Mouse (Mus musculus) liver, embryonic 16.5 days (tissue): ENCODE results near the gene Vmn1r70. TPM values are rescaled to one million over a fixed set of nuclear protein-coding genes. Genes with fewer than 3 reads are reported as not detected.

ENCODE experiments used
- ATAC-seq: fragments of 200-750 bp; cut with Nextera tagmentation; 2 replicates; pipeline ENCODE4 v1.8.0; 2017; ENCODE audit warnings: low read depth, mild to moderate bottlenecking, moderate number of reproducible peaks, moderate library complexity
- H3K27ac ChIP-seq: fragments of 300-500 bp; sonication (generic); 2 replicates; pipeline ENCODE4 v1.5.1; 2014; ENCODE audit warnings: mild to moderate bottlenecking, low read length
- H3K27me3 ChIP-seq: fragments of 300-500 bp; sonication (generic); 2 replicates; pipeline ENCODE4 v1.6.1; 2014; ENCODE audit warnings: low read depth, low read length, mixed read lengths; ENCODE audit not compliant: control insufficient read depth, insufficient read depth
- H3K36me3 ChIP-seq: fragments of 300-500 bp; sonication (generic); 2 replicates; pipeline ENCODE4 v1.6.1; 2014; ENCODE audit warnings: mild to moderate bottlenecking; ENCODE audit not compliant: control insufficient read depth, insufficient read depth
- H3K4me1 ChIP-seq: fragments of 300-500 bp; sonication (generic); 2 replicates; pipeline ENCODE4 v1.6.1; 2014; ENCODE audit warnings: low read depth, low read length, mixed read lengths; ENCODE audit not compliant: control insufficient read depth
- H3K4me2 ChIP-seq: fragments of 300-500 bp; sonication (generic); 2 replicates; pipeline ENCODE4 v1.6.1; 2014; ENCODE audit warnings: low read depth, low read length, mixed read lengths
- H3K4me3 ChIP-seq: fragments of 300-500 bp; sonication (generic); 2 replicates; pipeline ENCODE4 v1.5.1; 2014; ENCODE audit warnings: low read depth, mild to moderate bottlenecking, low read length
- H3K9ac ChIP-seq: fragments of 300-500 bp; sonication (generic); 2 replicates; pipeline ENCODE4 v1.6.1; 2014; ENCODE audit warnings: low read depth, low read length
- H3K9me3 ChIP-seq: fragments of 300-500 bp; sonication (generic); replicated peaks from 2 replicates; pipeline ENCODE4 v1.6.1; 2016; ENCODE audit warnings: low read length; ENCODE audit not compliant: control insufficient read depth
- WGBS: fragments of 180-500 bp; shearing (Covaris S2); extraction: QIAGEN DNeasy Blood & Tissue Kit; methylation state at CpG from one replicate; pipeline ENCODE4 v1.1.7; 2014; ENCODE audit not compliant: insufficient replicate concordance; 5-methylcytosine and 5-hydroxymethylcytosine counted together
- polyA plus RNA-seq: library from polyadenylated mRNA; unstranded; fragments of >200 nt; fragmentation: Nextera tagmentation; extraction: Ambion mirVana; gene quantifications from 2 replicates; pipeline ENCODE4 v1.2.1, GENCODE M21; 2015

Vmn1r70 gene
- not detected in 2 replicates for polyA plus RNA-seq

GRCm38 (mm10) chr7:10631232-10631631 lies at the start of gene Vmn1r70:
Vmn1r70 (plus strand) TSS chr7:10631532.
- Histone ChIP-seq H3K4me3 (no peak within 1 kb of the TSS), H3K9ac (no peak within 1 kb of the TSS), H3K36me3 (no peaks in the 10 kb centered on the region), H3K4me2 (no peak within 1 kb of the TSS), H3K4me1 (no peaks in the 10 kb centered on the region), H3K27ac (no peak within 1 kb of the TSS), H3K9me3 (no peaks in the 10 kb centered on the region; the same call in 1 of the 2 replicates), H3K27me3 (no peaks in the 10 kb centered on the region)
- ATAC-seq = no peak
- 34% methylated on average over 1 of the region's 1 CpGs for WGBS

DNA sequence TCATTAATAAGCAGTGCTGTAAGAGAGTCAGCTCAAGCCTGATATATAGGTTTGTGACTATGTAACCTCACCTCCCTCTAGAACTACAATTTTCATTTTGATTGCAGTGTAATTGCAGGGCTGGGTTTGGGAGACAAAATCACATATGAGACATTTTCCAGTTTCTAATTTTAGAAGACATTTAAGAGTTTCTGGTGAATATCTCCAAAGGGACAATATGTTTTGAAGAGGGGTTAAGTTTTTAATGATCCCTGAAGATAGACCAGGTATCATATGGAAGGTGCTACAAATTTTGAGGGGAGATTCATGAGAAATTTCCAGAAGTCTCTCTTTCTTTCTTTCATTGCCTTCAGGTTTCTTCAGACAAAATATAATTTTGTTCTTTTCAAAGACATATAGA lies 17.8 kb upstream of the Vmn1r70 start, which contains the start of gene Vmn1r69:
TSS of gene Vmn1r69 (minus strand) at position 101 of the 400 bp plus-strand sequence.
- Histone ChIP-seq H3K27me3 (no peaks in the 10 kb centered on the region), H3K36me3 (no peaks in the 10 kb centered on the region), H3K4me3 (no peak within 1 kb of the TSS), H3K4me2 (no peak within 1 kb of the TSS), H3K9me3 (no peaks in the 10 kb centered on the region), H3K9ac (no peak within 1 kb of the TSS), H3K27ac (no peak within 1 kb of the TSS), H3K4me1 (no peaks in the 10 kb centered on the region)
- no peak for ATAC-seq

Other genes starting within 250 kb of the Vmn1r70 start
- gene Vmn1r67, start 188.2 kb upstream of the Vmn1r70 start, polyA plus RNA-seq = not detected in 2 replicates
- gene Zik1, start 136.1 kb upstream of the Vmn1r70 start, polyA plus RNA-seq = 1.6 and 1.7 TPM in 2 replicates
- not detected in 2 replicates for gene Vmn1r68, start 73.0 kb upstream of the Vmn1r70 start, polyA plus RNA-seq
- not detected in 2 replicates for gene Vmn1r69, start 17.9 kb upstream of the Vmn1r70 start, polyA plus RNA-seq
- not detected in 2 replicates for gene Nlrp4b, start 56.3 kb downstream of the Vmn1r70 start, polyA plus RNA-seq
- gene Vmn1r71, start 122.8 kb downstream of the Vmn1r70 start, polyA plus RNA-seq = not detected in 2 replicates